Mouse (Mus musculus) induced T-regulatory cell, adult 2 months (primary cell): ENCODE data around the gene Olfr1138.

ENCODE experiments used
- DNase-seq: peaks from one replicate; pipeline ENCODE4 v3.0.0-alpha.2; 2012; ENCODE audit warnings: low read depth

The Olfr1138 gene

GRCm38 (mm10) chr2:87739878-87740277 is at the start of gene Olfr1138:
TSS of gene Olfr1138 (minus strand) at chr2:87739978.
- DNase-seq = no peak

- no peak for DNase-seq
These were observed 39.4 kb upstream of the Olfr1138 start, which contains the start of gene Olfr152 for GRCm38 (mm10) chr2:87779183-87779582. TSS of gene Olfr152 (plus strand) at chr2:87779483.

- DNase-seq = no peak
These were observed 36.4 kb upstream of the Olfr1138 start for GRCm38 (mm10) chr2:87776143-87776542.

- no peak for DNase-seq
These were observed 14.1 kb upstream of the Olfr1138 start, which contains the start of gene Olfr1141 for GRCm38 (mm10) chr2:87753891-87754290. TSS of gene Olfr1141 (minus strand) at chr2:87753991.

GRCm38 (mm10) chr2:87743452-87743851 is 3.7 kb upstream of the Olfr1138 start, which contains the start of gene Olfr1140:
TSS of gene Olfr1140 (plus strand) at chr2:87743752.
- DNase-seq = no peak

GRCm38 (mm10) chr2:87713079-87713478 is 26.7 kb downstream of the Olfr1138 start, which contains the start of gene Olfr1137:
TSS of gene Olfr1137 (minus strand) at chr2:87713179.
- no peak for DNase-seq

- DNase-seq = no peak
These were observed 45.9 kb downstream of the Olfr1138 start, which contains the start of gene Olfr1136 for GRCm38 (mm10) chr2:87693847-87694246. TSS of gene Olfr1136 (minus strand) at chr2:87693947.
